Mouse (Mus musculus) forebrain, embryonic 16.5 days (tissue): ENCODE results near the gene Tll2. TPM values are rescaled to one million over a fixed set of nuclear protein-coding genes. Genes with fewer than 3 reads are reported as not detected.

Experiments used
- ATAC-seq: fragments of 200-750 bp; cut with Nextera tagmentation; 2 replicates; pipeline ENCODE4 v1.8.0; 2017; ENCODE audit warnings: mild to moderate bottlenecking, moderate library complexity
- H3K27ac ChIP-seq: fragments of 300-500 bp; sonication (generic); 2 replicates; pipeline ENCODE4 v1.5.1; 2014; ENCODE audit warnings: low read length, control low read depth
- H3K27me3 ChIP-seq: fragments of 300-500 bp; sonication (generic); replicated peaks from 2 replicates; pipeline ENCODE4 v1.6.1; 2014; ENCODE audit warnings: low read length; ENCODE audit not compliant: control insufficient read depth, insufficient read depth
- H3K36me3 ChIP-seq: fragments of 300-500 bp; sonication (generic); 2 replicates; pipeline ENCODE4 v1.6.1; 2014; ENCODE audit not compliant: control insufficient read depth, insufficient read depth
- H3K4me1 ChIP-seq: fragments of 300-500 bp; sonication (generic); replicated peaks from 2 replicates; pipeline ENCODE4 v1.6.1; 2014; ENCODE audit warnings: low read length; ENCODE audit not compliant: control insufficient read depth, insufficient read depth
- H3K4me2 ChIP-seq: fragments of 300-500 bp; sonication (generic); 2 replicates; pipeline ENCODE4 v1.6.1; 2014; ENCODE audit warnings: mild to moderate bottlenecking, low read length, control low read depth
- H3K4me3 ChIP-seq: fragments of 300-500 bp; sonication (generic); replicated peaks from 2 replicates; pipeline ENCODE4 v1.5.1; 2014; ENCODE audit warnings: mild to moderate bottlenecking, low read length, control low read depth
- H3K9ac ChIP-seq: fragments of 300-500 bp; sonication (generic); replicated peaks from 2 replicates; pipeline ENCODE4 v1.6.1; 2014; ENCODE audit warnings: low read depth, low read length, control low read depth
- H3K9me3 ChIP-seq: fragments of 300-500 bp; sonication (generic); 2 replicates; pipeline ENCODE4 v1.6.1; 2016; ENCODE audit warnings: low read length; ENCODE audit not compliant: control insufficient read depth
- WGBS: fragments of 180-500 bp; shearing (Covaris S2); extraction: QIAGEN DNeasy Blood & Tissue Kit; methylation state at CpG from one replicate; pipeline ENCODE4 v1.1.7; 2014; 5-methylcytosine and 5-hydroxymethylcytosine counted together
- polyA plus RNA-seq: library from polyadenylated mRNA; unstranded; fragments of >200 nt; fragmentation: Nextera tagmentation; extraction: Ambion mirVana; gene quantifications from 2 replicates; pipeline ENCODE4 v1.2.1, GENCODE M21; 2015

The Tll2 gene
- polyA plus RNA-seq, 1 experiment from 2014 or later: 0.67 TPM

- under 1% methylated on average over 46 of the region's 46 CpGs for WGBS
These were observed 409 bp downstream of the Tll2 start for GRCm38 (mm10) chr19:41206041-41206810.

GRCm38 (mm10) chr19:41204159-41205081 lies 2.2 kb downstream of the Tll2 start:
- no peak for ATAC-seq
- Histone ChIP-seq H3K9me3 (no peaks in the 10 kb centered on the region), H3K36me3 (no peaks in the 10 kb centered on the region), H3K27me3 (peaks cover 19% of the 10 kb centered on the region), H3K4me2 (no peak overlapping the region), H3K27ac (no peak overlapping the region), H3K9ac (no peak overlapping the region), H3K4me3 (no peak overlapping the region), H3K4me1 (peaks cover 18% of the 10 kb centered on the region)
- WGBS: 65% methylated on average over 11 of the region's 11 CpGs

More at GRCm38 (mm10) chr19:41206041-41206810, 409 bp downstream of the Tll2 start:
- peak overlapping the region; percentile 53 for H3K9ac ChIP-seq
- no peaks in the 10 kb centered on the region for H3K36me3 ChIP-seq
- peaks cover 18% of the 10 kb centered on the region for H3K4me1 ChIP-seq
- peak overlapping the region; percentile 82 for H3K4me2 ChIP-seq
- H3K27ac ChIP-seq: no peak overlapping the region
- no peaks in the 10 kb centered on the region for H3K9me3 ChIP-seq
- peaks cover 19% of the 10 kb centered on the region for H3K27me3 ChIP-seq
- peak overlapping the region; percentile 44 for H3K4me3 ChIP-seq
- peak; percentile 18; the same call in 1 of the 2 replicates for ATAC-seq

GRCm38 (mm10) chr19:41197606-41198005 lies 9.0 kb downstream of the Tll2 start:
- ATAC-seq: peak; percentile 52; the same call in 1 of the 2 replicates
- H3K4me1 ChIP-seq: no peaks in the 10 kb centered on the region
- peaks cover 6% of the 10 kb centered on the region; the same call in 1 of the 2 replicates for H3K27me3 ChIP-seq
- H3K9ac ChIP-seq: no peak overlapping the region
- H3K4me3 ChIP-seq: no peak overlapping the region
- H3K27ac ChIP-seq: no peak overlapping the region
- H3K9me3 ChIP-seq: no peaks in the 10 kb centered on the region
- no peak overlapping the region for H3K4me2 ChIP-seq
- WGBS: 70% methylated on average over 12 of the region's 12 CpGs
- no peaks in the 10 kb centered on the region for H3K36me3 ChIP-seq

- Histone ChIP-seq H3K9me3 (no peaks in the 10 kb centered on the region), H3K9ac (no peak overlapping the region), H3K36me3 (no peaks in the 10 kb centered on the region), H3K27ac (no peak overlapping the region), H3K27me3 (peaks cover 5% of the 10 kb centered on the region), H3K4me1 (peaks cover 12% of the 10 kb centered on the region), H3K4me2 (no peak overlapping the region), H3K4me3 (no peak overlapping the region)
- 57% methylated on average over 1 of the region's 1 CpGs for WGBS
- no peak for ATAC-seq
These were observed 13.3 kb downstream of the Tll2 start for GRCm38 (mm10) chr19:41193379-41193778.

- H3K4me3 ChIP-seq: no peak overlapping the region
- ATAC-seq: no peak
- H3K9ac ChIP-seq: no peak overlapping the region
- H3K27me3 ChIP-seq: peaks cover 5% of the 10 kb centered on the region
- H3K4me2 ChIP-seq: no peak overlapping the region
- H3K9me3 ChIP-seq: no peaks in the 10 kb centered on the region
- H3K4me1 ChIP-seq: peaks cover 12% of the 10 kb centered on the region
- H3K36me3 ChIP-seq: no peaks in the 10 kb centered on the region
- no peak overlapping the region for H3K27ac ChIP-seq
- WGBS: 94% methylated on average over 4 of the region's 4 CpGs
These were observed 13.7 kb downstream of the Tll2 start for GRCm38 (mm10) chr19:41192953-41193352.

GRCm38 (mm10) chr19:41191724-41192123 lies 14.9 kb downstream of the Tll2 start:
- no peak for ATAC-seq
- H3K36me3 ChIP-seq: no peaks in the 10 kb centered on the region
- H3K27ac ChIP-seq: no peak overlapping the region
- peaks cover 12% of the 10 kb centered on the region for H3K4me1 ChIP-seq
- no peaks in the 10 kb centered on the region for H3K9me3 ChIP-seq
- H3K4me3 ChIP-seq: no peak overlapping the region
- 79% methylated on average over 9 of the region's 9 CpGs for WGBS
- peaks cover 11% of the 10 kb centered on the region for H3K27me3 ChIP-seq
- no peak overlapping the region for H3K9ac ChIP-seq
- H3K4me2 ChIP-seq: no peak overlapping the region

- H3K27me3 ChIP-seq: peaks cover 11% of the 10 kb centered on the region
- no peaks in the 10 kb centered on the region for H3K36me3 ChIP-seq
- H3K4me3 ChIP-seq: no peak overlapping the region
- no peak overlapping the region for H3K27ac ChIP-seq
- WGBS: 16% methylated on average over 6 of the region's 6 CpGs
- H3K9me3 ChIP-seq: no peaks in the 10 kb centered on the region
- H3K4me1 ChIP-seq: peaks cover 12% of the 10 kb centered on the region
- H3K4me2 ChIP-seq: no peak overlapping the region
- ATAC-seq: peak; percentile 47; the same call in 1 of the 2 replicates
- no peak overlapping the region for H3K9ac ChIP-seq
These were observed 15.7 kb downstream of the Tll2 start for GRCm38 (mm10) chr19:41190876-41191434.

GRCm38 (mm10) chr19:41177331-41177730 lies 29.3 kb downstream of the Tll2 start:
- Histone ChIP-seq H3K4me1 (no peaks in the 10 kb centered on the region), H3K27me3 (peaks cover 41% of the 10 kb centered on the region), H3K4me3 (no peak overlapping the region), H3K9ac (no peak overlapping the region), H3K4me2 (no peak overlapping the region), H3K9me3 (no peaks in the 10 kb centered on the region), H3K27ac (no peak overlapping the region), H3K36me3 (no peaks in the 10 kb centered on the region)
- ATAC-seq: no peak
- 5% methylated on average over 6 of the region's 6 CpGs for WGBS

GRCm38 (mm10) chr19:41176881-41177280 lies 29.8 kb downstream of the Tll2 start:
- Histone ChIP-seq H3K27me3 (peaks cover 41% of the 10 kb centered on the region), H3K36me3 (no peaks in the 10 kb centered on the region), H3K4me2 (no peak overlapping the region), H3K4me3 (no peak overlapping the region), H3K27ac (no peak overlapping the region), H3K9me3 (no peaks in the 10 kb centered on the region), H3K9ac (no peak overlapping the region), H3K4me1 (no peaks in the 10 kb centered on the region)
- 5% methylated on average over 2 of the region's 2 CpGs for WGBS
- ATAC-seq: no peak
